Mouse (Mus musculus) hindbrain, embryonic 11.5 days (tissue): ENCODE measurements around the gene Rps6ka5. TPM values are rescaled to one million over a fixed set of nuclear protein-coding genes. Genes with fewer than 3 reads are reported as not detected.

ENCODE experiments used
- ATAC-seq: fragments of 200-750 bp; cut with Nextera tagmentation; 2 replicates; pipeline ENCODE4 v1.8.0; 2017; ENCODE audit warnings: mild to moderate bottlenecking, moderate TSS enrichment, moderate library complexity; ENCODE audit not compliant: low FRiP score
- DNase-seq: peaks from one replicate; pipeline ENCODE4 v3.0.0-alpha.2; 2015; ENCODE audit warnings: low spot score
- H3K27ac ChIP-seq: fragments of 300-500 bp; sonication (generic); 2 replicates; pipeline ENCODE4 v1.5.1; 2014; ENCODE audit warnings: mild to moderate bottlenecking, low read depth, low read length
- H3K27me3 ChIP-seq: fragments of 300-500 bp; sonication (generic); 2 replicates; pipeline ENCODE4 v1.6.1; 2014; ENCODE audit warnings: mild to moderate bottlenecking, low read length, moderate library complexity, mixed read lengths; ENCODE audit not compliant: control insufficient read depth, insufficient read depth
- H3K36me3 ChIP-seq: fragments of 300-500 bp; sonication (generic); 2 replicates; pipeline ENCODE4 v1.6.1; 2014; ENCODE audit warnings: mild to moderate bottlenecking, low read length, moderate library complexity, mixed read lengths; ENCODE audit not compliant: control insufficient read depth, insufficient read depth
- H3K4me1 ChIP-seq: fragments of 300-500 bp; sonication (generic); replicated peaks from 2 replicates; pipeline ENCODE4 v1.6.1; 2014; ENCODE audit warnings: low read length, mixed read lengths; ENCODE audit not compliant: control insufficient read depth, insufficient read depth
- H3K4me2 ChIP-seq: fragments of 300-500 bp; sonication (generic); replicated peaks from 2 replicates; pipeline ENCODE4 v1.6.1; 2014; ENCODE audit warnings: mild to moderate bottlenecking, low read depth, low read length
- H3K4me3 ChIP-seq: fragments of 300-500 bp; sonication (generic); 2 replicates; pipeline ENCODE4 v1.5.1; 2014; ENCODE audit warnings: low read depth, low read length
- H3K9ac ChIP-seq: fragments of 300-500 bp; sonication (generic); 2 replicates; pipeline ENCODE4 v1.6.1; 2014; ENCODE audit warnings: low read depth, low read length
- H3K9me3 ChIP-seq: fragments of 300-500 bp; sonication (generic); 2 replicates; pipeline ENCODE4 v1.6.1; 2016; ENCODE audit warnings: low read length; ENCODE audit not compliant: control insufficient read depth
- WGBS: fragments of 180-500 bp; shearing (Covaris S2); extraction: QIAGEN DNeasy Blood & Tissue Kit; methylation state at CpG from one replicate; pipeline ENCODE4 v1.1.7; 2014; 5-methylcytosine and 5-hydroxymethylcytosine counted together
- polyA plus RNA-seq: library from polyadenylated mRNA; unstranded; fragments of >200 nt; fragmentation: Nextera tagmentation; extraction: Ambion mirVana; gene quantifications from 2 replicates; pipeline ENCODE4 v1.2.1, GENCODE M21; 2014

Rps6ka5 gene
- polyA plus RNA-seq, 1 experiment from 2014 or later = 5.6 TPM

DNA sequence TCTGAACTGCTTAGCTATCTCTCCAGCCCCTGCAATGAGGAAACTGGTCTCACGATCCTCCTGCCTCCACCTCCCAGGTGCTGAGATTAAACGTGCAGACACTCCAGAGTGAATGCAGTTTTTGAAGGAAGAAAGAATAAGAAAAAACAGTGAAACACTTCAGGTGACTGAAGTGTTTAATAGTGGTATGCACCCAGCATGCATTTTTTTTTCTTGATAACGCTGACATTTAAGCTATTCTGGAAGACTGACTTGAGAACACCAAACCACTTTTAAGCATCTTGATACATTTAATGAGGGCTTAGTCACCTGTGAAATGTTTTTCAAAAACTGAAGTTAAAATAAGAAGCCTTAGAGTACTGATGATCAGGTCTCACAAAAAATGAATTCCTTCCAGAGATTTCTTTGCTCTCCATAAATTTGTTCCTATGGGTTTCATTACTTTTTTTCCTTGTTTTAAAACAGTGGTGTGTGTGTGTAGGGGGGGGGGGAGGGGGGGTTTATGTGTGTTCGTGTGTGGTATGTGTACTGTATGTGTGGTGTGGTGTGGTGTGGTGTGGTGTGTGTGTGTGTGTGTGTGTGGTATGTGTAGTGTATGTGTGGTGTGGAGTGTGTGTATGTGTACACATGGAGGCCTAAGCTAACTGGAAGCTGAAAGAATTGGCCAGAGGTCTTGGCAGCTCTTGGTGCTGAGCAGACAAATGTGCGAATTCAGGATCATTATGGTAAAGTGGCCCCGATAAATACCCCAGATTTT lies 183.2 kb downstream of the Rps6ka5 start:
- 86% methylated on average over 6 of the region's 6 CpGs for WGBS
- no peak overlapping the region for H3K9ac ChIP-seq
- H3K4me1 ChIP-seq = no peaks in the 10 kb centered on the region
- no peaks in the 10 kb centered on the region for H3K9me3 ChIP-seq
- no peak overlapping the region for H3K4me2 ChIP-seq
- H3K27ac ChIP-seq = no peak overlapping the region
- no peaks in the 10 kb centered on the region for H3K27me3 ChIP-seq
- DNase-seq = no peak
- no peaks in the 10 kb centered on the region for H3K36me3 ChIP-seq
- no peak overlapping the region for H3K4me3 ChIP-seq
- no peak for ATAC-seq

DNA sequence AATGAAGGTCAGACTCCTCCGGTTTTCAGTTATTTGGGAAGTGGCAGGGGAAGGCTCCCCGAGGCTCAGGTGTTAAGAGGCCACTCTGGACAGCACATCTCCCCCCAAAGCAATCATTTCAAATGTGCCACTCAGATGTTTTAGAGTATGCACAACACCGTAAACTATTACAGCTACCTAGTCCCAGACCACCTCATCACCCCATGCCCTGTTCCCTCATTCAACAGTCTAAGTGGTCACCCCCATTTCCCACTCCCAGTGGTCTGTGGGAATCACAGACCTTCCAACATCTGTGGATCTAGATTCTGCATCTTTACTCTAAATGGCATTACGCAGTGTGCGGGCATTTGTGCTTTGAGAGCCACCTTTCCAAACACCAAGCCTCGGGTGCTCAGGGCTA lies 184.3 kb downstream of the Rps6ka5 start:
- Histone ChIP-seq H3K27ac (no peak overlapping the region), H3K9ac (no peak overlapping the region), H3K4me1 (no peaks in the 10 kb centered on the region), H3K27me3 (no peaks in the 10 kb centered on the region), H3K4me3 (no peak overlapping the region), H3K36me3 (no peaks in the 10 kb centered on the region), H3K4me2 (no peak overlapping the region), H3K9me3 (no peaks in the 10 kb centered on the region)
- ATAC-seq (no peak), DNase-seq (no peak)
- 91% methylated on average over 6 of the region's 6 CpGs for WGBS

DNA sequence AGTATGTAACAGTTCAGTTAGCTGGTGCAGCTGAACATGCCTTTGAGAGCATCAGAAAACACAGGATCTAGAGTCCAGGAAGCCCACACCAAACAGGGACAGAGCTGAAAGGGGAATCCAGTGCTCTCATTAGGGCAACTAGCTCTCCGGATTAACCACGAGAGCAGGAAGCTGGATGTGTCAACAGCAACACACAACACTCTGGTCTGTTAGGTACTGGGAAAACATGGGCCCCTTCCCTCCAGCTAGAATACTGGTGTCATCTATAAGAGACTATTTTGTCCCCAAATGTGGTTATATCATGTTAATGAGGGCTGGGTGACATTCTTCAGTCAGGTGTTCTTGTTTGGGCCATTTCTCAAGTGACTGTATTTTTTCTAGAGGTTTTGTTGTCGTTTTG lies 184.7 kb downstream of the Rps6ka5 start:
- Histone ChIP-seq H3K27me3 (no peaks in the 10 kb centered on the region), H3K27ac (no peak overlapping the region), H3K9ac (no peak overlapping the region), H3K36me3 (no peaks in the 10 kb centered on the region), H3K9me3 (no peaks in the 10 kb centered on the region), H3K4me1 (no peaks in the 10 kb centered on the region), H3K4me3 (no peak overlapping the region), H3K4me2 (no peak overlapping the region)
- DNase-seq = no peak
- 67% methylated on average over 3 of the region's 3 CpGs for WGBS
- no peak for ATAC-seq

DNA sequence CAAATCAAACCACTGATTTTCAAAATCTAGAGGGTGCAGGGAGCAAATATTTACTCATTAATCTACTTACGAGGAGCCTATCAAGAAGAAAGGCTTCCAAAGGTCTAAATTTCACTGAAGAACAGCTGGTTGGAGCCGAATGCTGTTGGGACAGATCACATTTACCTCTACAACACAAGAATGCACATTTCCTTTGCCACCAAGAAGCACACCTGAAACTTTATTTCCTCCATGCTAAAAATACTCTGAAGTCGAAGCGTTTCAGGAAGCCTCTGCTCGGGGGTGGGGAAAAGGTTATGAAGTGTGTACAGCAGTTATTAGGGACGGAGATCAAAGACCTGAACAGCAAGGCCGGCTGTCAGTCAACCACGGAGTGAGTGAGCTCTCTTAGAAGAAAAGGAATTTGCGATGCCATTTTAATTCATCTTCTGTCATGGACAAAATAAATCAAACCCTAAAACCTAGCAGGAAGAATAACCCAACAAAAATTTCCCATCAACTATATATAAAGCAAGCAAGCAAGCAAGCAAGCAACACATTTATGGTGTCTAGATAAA lies 187.5 kb downstream of the Rps6ka5 start:
- DNase-seq (no peak), ATAC-seq (no peak)
- Histone ChIP-seq H3K27me3 (no peaks in the 10 kb centered on the region), H3K9me3 (no peaks in the 10 kb centered on the region), H3K36me3 (no peaks in the 10 kb centered on the region), H3K4me2 (no peak overlapping the region), H3K27ac (no peak overlapping the region), H3K9ac (no peak overlapping the region), H3K4me3 (no peak overlapping the region), H3K4me1 (no peaks in the 10 kb centered on the region)
- WGBS = 76% methylated on average over 9 of the region's 9 CpGs

DNA sequence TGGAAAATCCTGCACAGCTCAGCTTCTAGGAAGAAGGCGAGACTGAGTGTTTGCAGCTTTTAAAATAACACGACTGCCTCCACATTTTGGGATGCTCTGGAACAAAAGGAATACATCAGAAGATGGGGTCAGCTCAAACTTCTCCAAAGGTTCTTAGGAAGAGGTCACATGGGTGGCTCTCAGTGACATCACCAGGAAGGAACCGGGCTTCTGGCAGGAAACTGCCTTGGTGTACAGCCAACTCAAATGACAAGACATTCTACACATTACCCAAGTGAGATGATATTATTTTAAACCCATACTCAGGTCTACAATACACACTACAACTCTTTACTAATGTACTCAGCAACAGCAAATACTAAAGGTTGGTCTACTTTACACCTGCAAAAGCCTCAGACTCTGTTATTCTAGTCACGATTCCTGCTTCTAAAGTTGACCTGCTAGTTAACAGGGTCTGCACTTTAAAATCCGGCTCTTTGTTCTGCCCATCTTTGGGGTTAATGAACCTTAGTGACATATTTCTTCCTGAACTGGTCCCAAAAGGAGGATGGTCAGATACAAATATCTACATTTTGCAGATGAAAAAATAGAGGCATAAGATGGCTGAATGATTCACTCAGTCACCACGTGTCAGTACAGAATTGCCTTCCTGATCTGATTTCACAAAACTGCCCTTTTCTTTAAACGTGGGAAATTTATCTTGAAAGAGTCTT lies 188.2 kb downstream of the Rps6ka5 start:
- ATAC-seq (no peak), DNase-seq (no peak)
- WGBS = 72% methylated on average over 7 of the region's 7 CpGs
- Histone ChIP-seq H3K4me3 (no peak overlapping the region), H3K9me3 (no peaks in the 10 kb centered on the region), H3K9ac (no peak overlapping the region), H3K27me3 (no peaks in the 10 kb centered on the region), H3K4me2 (no peak overlapping the region), H3K36me3 (no peaks in the 10 kb centered on the region), H3K4me1 (0 out of 2 replicates have a peak, but pooled peaks cover 2% of the 10 kb centered on the region), H3K27ac (no peak overlapping the region)

DNA sequence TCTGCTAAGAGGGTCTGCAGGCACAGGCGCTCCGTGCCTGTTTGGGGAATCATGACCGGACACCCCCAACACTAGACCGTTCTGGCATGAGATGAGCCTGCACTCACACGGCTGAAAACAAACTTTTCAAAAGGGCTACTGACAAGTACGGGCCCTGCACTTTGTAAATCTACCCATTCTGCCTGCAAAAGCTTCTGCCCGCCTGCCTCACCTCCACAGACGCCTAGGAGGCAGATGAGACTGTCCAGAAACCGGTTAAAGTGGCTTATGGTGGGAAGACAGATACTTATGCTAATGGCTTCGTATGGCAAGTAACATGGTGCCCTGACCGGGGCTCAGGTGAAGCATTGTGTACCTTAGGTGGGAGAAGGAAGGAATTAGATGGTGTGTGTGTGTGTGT lies 189.7 kb downstream of the Rps6ka5 start:
- no peak for DNase-seq
- ATAC-seq = no peak
- Histone ChIP-seq H3K27me3 (no peaks in the 10 kb centered on the region), H3K9ac (no peak overlapping the region), H3K4me1 (0 out of 2 replicates have a peak, but pooled peaks cover 2% of the 10 kb centered on the region), H3K4me3 (no peak overlapping the region), H3K9me3 (no peaks in the 10 kb centered on the region), H3K4me2 (no peak overlapping the region), H3K27ac (no peak overlapping the region), H3K36me3 (no peaks in the 10 kb centered on the region)
- 81% methylated on average over 11 of the region's 11 CpGs for WGBS

DNA sequence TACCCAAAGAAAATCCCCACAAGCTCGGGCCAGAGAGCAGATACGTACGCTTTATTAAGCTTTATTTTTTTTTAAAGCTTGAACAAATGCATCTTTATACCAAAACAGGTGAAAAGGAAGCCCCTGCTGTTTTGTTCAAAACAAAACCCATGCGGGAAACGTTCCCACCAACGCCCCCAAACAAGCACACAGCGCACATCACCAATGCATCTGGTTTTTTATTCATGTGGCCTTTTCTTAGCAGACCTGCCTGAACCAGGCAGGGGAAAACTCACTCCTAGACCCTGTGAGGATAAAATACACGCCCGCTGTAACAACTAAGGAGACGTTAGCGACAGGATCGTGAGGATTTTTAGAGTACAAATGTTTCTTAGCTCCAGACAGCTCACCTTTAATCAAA lies 191.8 kb downstream of the Rps6ka5 start:
- H3K27ac ChIP-seq = no peak overlapping the region

DNA sequence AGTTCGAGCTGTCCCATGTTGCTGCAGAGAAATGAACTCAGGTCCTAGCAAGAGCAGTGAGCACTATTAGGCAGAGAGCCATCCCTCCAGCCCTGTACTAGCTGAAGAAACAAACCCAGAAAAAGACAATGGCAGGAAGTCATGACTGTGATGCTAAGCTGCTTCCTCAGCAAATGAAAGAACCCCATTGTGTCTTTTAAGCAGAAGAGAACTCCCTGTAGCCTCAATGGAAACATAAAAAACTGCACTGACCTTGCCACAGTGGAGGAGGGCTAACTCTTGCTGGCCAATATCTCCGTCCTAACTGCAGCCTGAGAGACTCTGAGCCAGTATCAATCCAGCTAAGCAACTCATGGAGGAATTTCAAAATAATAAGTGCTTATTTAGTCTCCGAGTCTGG lies 192.8 kb downstream of the Rps6ka5 start:
- no peak overlapping the region for H3K4me2 ChIP-seq
- peaks cover 3% of the 10 kb centered on the region; the same call in 1 of the 2 replicates for H3K4me1 ChIP-seq
- H3K27ac ChIP-seq = no peak overlapping the region
- no peak overlapping the region for H3K4me3 ChIP-seq
- no peak overlapping the region for H3K9ac ChIP-seq
- H3K9me3 ChIP-seq = no peaks in the 10 kb centered on the region
- WGBS = 44% methylated on average over 3 of the region's 3 CpGs
- ATAC-seq (no peak), DNase-seq (peak; percentile 5)
- no peaks in the 10 kb centered on the region for H3K36me3 ChIP-seq
- H3K27me3 ChIP-seq = no peaks in the 10 kb centered on the region

More for the DNA sequence above, 191.8 kb downstream of the Rps6ka5 start:
- H3K9me3 ChIP-seq = no peaks in the 10 kb centered on the region
- no peaks in the 10 kb centered on the region for H3K36me3 ChIP-seq
- ATAC-seq (no peak), DNase-seq (no peak)
- 0 out of 2 replicates have a peak, but pooled peaks cover 2% of the 10 kb centered on the region for H3K4me1 ChIP-seq
- H3K4me3 ChIP-seq = no peak overlapping the region
- H3K27me3 ChIP-seq = no peaks in the 10 kb centered on the region
- no peak overlapping the region for H3K4me2 ChIP-seq
- WGBS = 64% methylated on average over 12 of the region's 12 CpGs
- no peak overlapping the region for H3K9ac ChIP-seq
